ENCODE assay signal across 17 mouse cellular contexts in genomic region chr3:83844766-83845520, GRCm38 (mm10). TPM values are rescaled to one million over a fixed set of nuclear protein-coding genes. Genes with fewer than 3 reads are reported as not detected.
A peak's percentile ranks its signal among the peaks of the same experiment; 100 is the strongest.
DNase-seq lines count a peak whose midpoint lies in the region; ATAC-seq lines count a peak whose summit lies in the region.
"Had no signal": no experiment of that assay in that cellular context is flagged by ENCODE, and none has a peak within 500 bp of the region (broad histone marks: within the 10 kb centered on the region; RNA-seq: fewer than 3 reads in every experiment).

No protein-coding gene starts in this region.

- no peak overlapping the region for H3K9ac ChIP-seq in liver, embryonic 15.5 days
- H3K9ac ChIP-seq in liver, embryonic 12.5 days = no peak overlapping the region
- H3K9ac ChIP-seq in liver, embryonic 16.5 days (ENCODE audit: low read depth, low read length) = no peak overlapping the region
- no peak overlapping the region for H3K9ac ChIP-seq in midbrain, embryonic 13.5 days (replicated peaks)
- H3K9ac ChIP-seq: forebrain, embryonic 13.5 days; liver, embryonic 14.5 days had no signal

- H3K9me3 ChIP-seq in liver, embryonic 15.5 days (replicated peaks) = no peaks in the 10 kb centered on the region
- no peaks in the 10 kb centered on the region for H3K9me3 ChIP-seq in liver, embryonic 12.5 days (replicated peaks)
- H3K9me3 ChIP-seq in liver, embryonic 16.5 days (replicated peaks; ENCODE audit: control insufficient read depth, low read length) = no peaks in the 10 kb centered on the region
- H3K9me3 ChIP-seq in midbrain, embryonic 13.5 days = no peaks in the 10 kb centered on the region
- H3K9me3 ChIP-seq: embryonic facial prominence, embryonic 10.5 days; forebrain, embryonic 13.5 days had no signal

- H3K4me2 ChIP-seq in liver, embryonic 15.5 days = no peak overlapping the region
- no peak overlapping the region for H3K4me2 ChIP-seq in liver, embryonic 12.5 days
- no peak overlapping the region for H3K4me2 ChIP-seq in liver, embryonic 16.5 days (ENCODE audit: low read depth, low read length)
- no peak overlapping the region for H3K4me2 ChIP-seq in midbrain, embryonic 13.5 days (replicated peaks)
- H3K4me2 ChIP-seq: forebrain, embryonic 13.5 days had no signal

- H3K27ac ChIP-seq in liver, embryonic 15.5 days (replicated peaks) = 0 out of 2 replicates have a peak overlapping the region, but pooled peaks have one; percentile 19
- no peak overlapping the region for H3K27ac ChIP-seq in liver, embryonic 12.5 days
- H3K27ac ChIP-seq in liver, embryonic 16.5 days (ENCODE audit: low read length) = no peak overlapping the region
- no peak overlapping the region for H3K27ac ChIP-seq in midbrain, embryonic 13.5 days
- H3K27ac ChIP-seq: embryonic facial prominence, embryonic 10.5 days; forebrain, embryonic 13.5 days; liver, embryonic 14.5 days had no signal

- H3K36me3 ChIP-seq in liver, embryonic 15.5 days (replicated peaks) = no peaks in the 10 kb centered on the region
- H3K36me3 ChIP-seq in liver, embryonic 12.5 days = no peaks in the 10 kb centered on the region
- H3K36me3 ChIP-seq in liver, embryonic 16.5 days (ENCODE audit: control insufficient read depth, insufficient read depth) = no peaks in the 10 kb centered on the region
- no peaks in the 10 kb centered on the region for H3K36me3 ChIP-seq in midbrain, embryonic 13.5 days
- H3K36me3 ChIP-seq: embryonic facial prominence, embryonic 10.5 days had no signal

- peaks cover 17% of the 10 kb centered on the region for H3K27me3 ChIP-seq in liver, embryonic 15.5 days
- peaks cover 9% of the 10 kb centered on the region for H3K27me3 ChIP-seq in liver, embryonic 12.5 days (replicated peaks)
- peaks cover 9% of the 10 kb centered on the region for H3K27me3 ChIP-seq in liver, embryonic 16.5 days (ENCODE audit: control insufficient read depth, insufficient read depth, low read depth, low read length)
- H3K27me3 ChIP-seq in midbrain, embryonic 13.5 days = peaks cover 13% of the 10 kb centered on the region; the same call in 1 of the 2 replicates

- H3K4me3 ChIP-seq in liver, embryonic 15.5 days (replicated peaks) = no peak overlapping the region
- H3K4me3 ChIP-seq in liver, embryonic 12.5 days = no peak overlapping the region
- H3K4me3 ChIP-seq in liver, embryonic 16.5 days (ENCODE audit: low read depth, low read length) = no peak overlapping the region
- no peak overlapping the region for H3K4me3 ChIP-seq in midbrain, embryonic 13.5 days (replicated peaks)
- H3K4me3 ChIP-seq: embryonic facial prominence, embryonic 10.5 days; forebrain, embryonic 13.5 days had no signal

- DNase-seq in adrenal gland, adult (ENCODE audit: inconsistent age in 2 of 2, low spot score in 1 of 2) = peak; percentile 24 to 68
- no peak for DNase-seq in adrenal gland, adult 8-10 months
- no peak for DNase-seq in urinary bladder, postnatal 10 days (ENCODE audit: low spot score)
- DNase-seq: adrenal gland, postnatal 14 days; B cell, adult 2 months; cerebellum, adult 8-10 months; gastrocnemius, postnatal 25 days; heart, postnatal 14 days; spleen, adult 18-20 months had no signal

- no peak for ATAC-seq in liver, embryonic 15.5 days (ENCODE audit: insufficient read depth)
- no peak for ATAC-seq in liver, embryonic 12.5 days
- peak; percentile 54 for ATAC-seq in liver, embryonic 16.5 days (ENCODE audit: low read depth)
- peak; percentile 70 for ATAC-seq in neutrophil, adult 5-6 weeks (ENCODE audit: extremely low read depth, insufficient number of reproducible peaks, low FRiP score, poor library complexity, severe bottlenecking)
- ATAC-seq in midbrain, embryonic 13.5 days = no peak
- ATAC-seq: forebrain, embryonic 13.5 days had no signal

- 59% methylated on average over 8 of the region's 8 CpGs for WGBS in liver, embryonic 15.5 days (ENCODE audit: insufficient replicate concordance)
- 56% methylated on average over 8 of the region's 8 CpGs for WGBS in liver, embryonic 12.5 days (ENCODE audit: insufficient replicate concordance)
- 49% methylated on average over 8 of the region's 8 CpGs for WGBS in liver, embryonic 16.5 days (ENCODE audit: insufficient replicate concordance)
- WGBS in midbrain, embryonic 13.5 days = 76% methylated on average over 8 of the region's 8 CpGs

- H3K4me1 ChIP-seq in liver, embryonic 15.5 days (replicated peaks) = no peaks in the 10 kb centered on the region; the same call in 1 of the 2 replicates
- H3K4me1 ChIP-seq in liver, embryonic 12.5 days = peaks cover 27% of the 10 kb centered on the region
- H3K4me1 ChIP-seq in liver, embryonic 16.5 days (ENCODE audit: control insufficient read depth, low read depth, low read length) = no peaks in the 10 kb centered on the region; the same call in 1 of the 2 replicates
- peaks cover 12% of the 10 kb centered on the region for H3K4me1 ChIP-seq in midbrain, embryonic 13.5 days (replicated peaks)

RNA-seq across cellular contexts. Expression of gene Tlr2, which starts 3.4 kb away (rescaled TPM):
- 1 to 10 TPM; 4.0 to 7.2 (median 5.4) TPM for total RNA-seq in adrenal gland, adult 8-10 months (2022)
- 2.6 and 3.0 TPM in 2 replicates for polyA plus RNA-seq in liver, embryonic 15.5 days (2015; fragmentation: Nextera tagmentation; extraction: Ambion mirVana)
- 3.0 and 3.2 TPM in 2 replicates for polyA plus RNA-seq in liver, embryonic 12.5 days (2016; fragmentation: Nextera tagmentation; extraction: Ambion mirVana)
- 2.5 and 3.0 TPM in 2 replicates for polyA plus RNA-seq in liver, embryonic 16.5 days (2015; fragmentation: Nextera tagmentation; extraction: Ambion mirVana)
- total RNA-seq in neutrophil, adult 5-6 weeks (2017) = 49.6 and 54.5 TPM in 2 replicates
- polyA plus RNA-seq in midbrain, embryonic 13.5 days (2015; fragmentation: Nextera tagmentation; extraction: Ambion mirVana) = 0.63 and 0.79 TPM in 2 replicates

Comparison
In these comparisons a context has a peak if more than half of its experiments do, and no peak if none do; other contexts are left out.
1. DNase-seq: peak in adrenal gland, adult (2 of 2); none in adrenal gland, adult 8-10 months (single experiment) and urinary bladder, postnatal 10 days (single experiment).
2. ATAC-seq: peak in liver, embryonic 16.5 days (single experiment) and neutrophil, adult 5-6 weeks (single experiment); none in liver, embryonic 15.5 days (single experiment), liver, embryonic 12.5 days (single experiment) and midbrain, embryonic 13.5 days (single experiment).